Mouse (Mus musculus) spleen, adult 2 months (tissue): Measurements from ENCODE around the gene Rsf1. TPM values are rescaled to one million over a fixed set of nuclear protein-coding genes. Genes with fewer than 3 reads are reported as not detected.

ENCODE experiments used
- DNase-seq, 2 experiments: peaks; one replicate each; pipeline versions ENCODE4 v3.0.0 to v3.0.0-alpha.2; 2012 to 2021; ENCODE audit warnings: low spot score in 2 of 2, low read depth in 1 of 2
- H3K27ac ChIP-seq: fragments of 200-500 bp; 2 replicates; pipeline ENCODE4 v1.5.1; 2012; ENCODE audit warnings: low read length, inconsistent platforms; ENCODE audit not compliant: insufficient read depth
- H3K27me3 ChIP-seq: fragments of 200-500 bp; 2 replicates; pipeline ENCODE4 v1.6.1; 2012; ENCODE audit warnings: mild to moderate bottlenecking, moderate library complexity, low read length, inconsistent platforms; ENCODE audit not compliant: control insufficient read depth, insufficient read depth
- H3K36me3 ChIP-seq: fragments of 200-500 bp; 2 replicates; pipeline ENCODE4 v1.6.1; 2012; ENCODE audit warnings: mild to moderate bottlenecking, low read length, inconsistent platforms; ENCODE audit not compliant: control insufficient read depth, insufficient read depth
- H3K4me1 ChIP-seq: fragments of 200-500 bp; 2 replicates; pipeline ENCODE4 v1.6.1; 2011; ENCODE audit warnings: inconsistent platforms; ENCODE audit not compliant: control insufficient read depth, insufficient read depth, insufficient read length
- H3K4me3 ChIP-seq: fragments of 200-500 bp; 2 replicates; pipeline ENCODE4 v1.5.1; 2011; ENCODE audit warnings: mild to moderate bottlenecking, inconsistent platforms; ENCODE audit not compliant: insufficient read depth, insufficient read length; ENCODE audit errors: extremely low read depth
- CTCF ChIP-seq: fragments of 200-500 bp; IDR thresholded peaks from 2 replicates; pipeline ENCODE4 v1.5.1; 2011; ENCODE audit warnings: mild to moderate bottlenecking, inconsistent platforms; ENCODE audit not compliant: insufficient read depth, insufficient read length, insufficient replicate concordance; ENCODE audit errors: extremely low read depth
- POLR2A ChIP-seq: fragments of 200-500 bp; IDR thresholded peaks from 2 replicates; pipeline ENCODE4 v1.6.1; 2011; ENCODE audit warnings: low read depth, low read length, inconsistent platforms
- WGBS: fragments of 180-500 bp; shearing (Covaris S2); methylation state at CpG from one replicate; pipeline ENCODE4 v1.1.7; 2018; 5-methylcytosine and 5-hydroxymethylcytosine counted together
- polyA plus RNA-seq: library from polyadenylated mRNA; depleted of rRNA; stranded (reverse); fragments of >200 nt; gene quantifications from 2 replicates; pipeline ENCODE4 v1.2.3, GENCODE M21; 2012; rRNA removed

Gene Rsf1
- polyA plus RNA-seq, 1 experiment: 1.8 TPM

DNA sequence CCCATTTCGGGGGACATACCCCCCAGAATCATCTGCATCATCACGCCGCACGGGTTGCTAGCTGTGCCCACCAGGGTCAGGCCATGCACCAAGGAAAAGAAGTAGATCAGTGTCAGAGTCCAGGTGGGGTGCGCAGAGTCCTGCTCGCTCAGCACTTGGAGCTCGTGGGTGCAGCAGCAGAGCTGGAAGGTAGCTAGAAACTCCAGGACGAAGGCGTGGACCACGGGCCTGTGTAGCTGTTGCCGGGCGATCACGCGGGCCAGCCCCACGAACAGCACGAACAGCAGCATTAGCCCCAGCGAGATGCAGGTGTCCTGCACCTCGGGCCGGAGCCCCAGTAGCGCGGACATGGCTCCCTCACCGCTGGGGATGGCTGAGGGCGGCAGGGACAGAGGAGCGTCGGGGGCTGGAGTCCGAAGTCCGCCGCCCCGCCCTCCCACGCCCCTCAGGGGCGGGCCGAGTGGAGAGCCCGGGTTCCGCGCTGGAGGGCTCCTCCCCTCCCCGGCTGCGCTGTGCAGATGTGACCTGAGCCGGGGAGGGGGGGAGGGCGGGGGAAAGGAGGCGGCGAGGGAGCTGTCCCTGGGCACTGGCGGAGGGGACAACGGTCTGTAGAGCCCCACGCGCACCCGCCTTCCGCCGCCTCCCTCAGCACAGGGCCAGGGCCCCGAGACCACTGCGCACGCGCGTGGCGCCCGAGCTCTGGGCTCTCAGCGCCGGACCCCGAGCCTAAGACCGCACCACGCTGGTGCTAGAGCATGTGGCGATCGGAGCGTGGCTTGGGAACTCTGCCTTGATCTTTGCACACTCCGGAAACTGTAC, 158.2 kb downstream of the Rsf1 start, which contains the start of gene Aqp11:
TSS of gene Aqp11 (minus strand) at position 652 of the 819 bp plus-strand sequence.
- under 1% methylated on average over 51 of the region's 64 CpGs for WGBS
- H3K4me1 ChIP-seq: no peaks in the 10 kb centered on the region
- TF ChIP-seq POLR2A: no peak
- TF ChIP-seq CTCF: no peak
- peak; percentile 26 to 71 for DNase-seq
- H3K4me3 ChIP-seq: peak within 1 kb of the TSS; percentile 75
- no peak within 1 kb of the TSS for H3K27ac ChIP-seq
- no peaks in the 10 kb centered on the region for H3K36me3 ChIP-seq
- 0 out of 2 replicates have a peak, but pooled peaks cover 3% of the 10 kb centered on the region for H3K27me3 ChIP-seq

DNA sequence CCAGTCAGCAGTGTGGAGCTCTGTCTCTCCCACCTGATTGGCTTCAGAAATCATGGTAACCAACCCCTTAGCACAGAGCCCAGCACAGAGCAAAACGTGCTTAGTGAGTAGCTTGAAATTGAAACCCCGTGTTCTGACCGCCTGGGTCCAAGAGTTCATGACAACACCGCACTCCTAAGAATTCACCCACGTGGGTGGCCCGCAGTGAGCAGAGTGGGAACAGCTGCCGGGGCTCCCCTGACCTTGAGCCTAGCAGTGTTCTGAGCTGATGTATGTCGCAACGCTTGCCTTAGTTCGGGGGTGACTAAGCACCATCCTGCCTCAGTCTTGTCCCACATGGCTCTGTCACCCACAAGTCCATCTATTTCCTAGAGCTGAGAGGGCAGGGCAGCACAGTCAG, 161.3 kb downstream of the Rsf1 start:
- no peak overlapping the region for H3K4me3 ChIP-seq
- 78% methylated on average over 10 of the region's 10 CpGs for WGBS
- no peak overlapping the region for H3K27ac ChIP-seq
- 0 out of 2 replicates have a peak, but pooled peaks cover 3% of the 10 kb centered on the region for H3K27me3 ChIP-seq
- no peaks in the 10 kb centered on the region for H3K4me1 ChIP-seq
- H3K36me3 ChIP-seq: no peaks in the 10 kb centered on the region
- TF ChIP-seq CTCF: no peak
- TF ChIP-seq POLR2A: no peak
- DNase-seq: no peak

DNA sequence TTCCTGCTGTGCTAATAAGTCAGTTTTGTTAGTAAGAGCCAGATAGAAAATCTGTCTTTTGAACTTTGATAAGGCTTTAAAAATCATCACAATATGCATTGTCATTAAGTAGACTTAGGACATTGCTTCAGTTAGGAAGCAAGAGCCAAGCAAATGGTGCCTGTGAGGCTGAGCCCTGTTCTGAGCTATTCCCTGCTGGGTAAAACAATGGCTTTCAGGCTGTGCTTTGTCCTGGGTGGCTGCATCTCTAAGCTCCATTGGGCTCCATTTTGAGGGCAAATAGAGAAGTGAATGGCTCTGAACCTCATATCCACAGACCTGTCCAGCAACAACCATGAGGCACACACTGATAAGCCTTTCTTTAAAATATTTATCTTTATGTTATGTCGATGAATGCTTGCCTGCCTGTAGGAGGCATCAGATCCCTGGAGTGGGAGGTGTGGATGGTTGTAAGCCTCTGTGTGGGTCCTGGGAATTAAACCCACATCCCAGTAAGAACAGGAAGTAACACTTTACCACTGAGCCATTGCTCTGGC, 162.1 kb downstream of the Rsf1 start:
- H3K27me3 ChIP-seq: 0 out of 2 replicates have a peak, but pooled peaks cover 3% of the 10 kb centered on the region
- H3K27ac ChIP-seq: no peak overlapping the region
- no peak overlapping the region for H3K4me3 ChIP-seq
- WGBS: 51% methylated on average over 1 of the region's 1 CpGs
- H3K4me1 ChIP-seq: no peaks in the 10 kb centered on the region
- DNase-seq: no peak
- TF ChIP-seq POLR2A (no peak), CTCF (no peak)
- no peaks in the 10 kb centered on the region for H3K36me3 ChIP-seq

Other genes with a start within 250 kb of the Rsf1 start
- gene Usp35, start 247.9 kb upstream of the Rsf1 start, polyA plus RNA-seq: 8.5 and 9.8 TPM in 2 replicates
- 2.7 and 2.8 TPM in 2 replicates for gene Kctd21, start 247.6 kb upstream of the Rsf1 start, polyA plus RNA-seq
- gene Alg8, start 208.3 kb upstream of the Rsf1 start, polyA plus RNA-seq: 7.4 and 9.0 TPM in 2 replicates
- 46.4 and 67.0 TPM in 2 replicates for gene Ndufc2, start 179.9 kb upstream of the Rsf1 start, polyA plus RNA-seq
- gene Thrsp, start 162.2 kb upstream of the Rsf1 start, polyA plus RNA-seq: 4.4 and 4.8 TPM in 2 replicates
- 5.1 and 6.5 TPM in 2 replicates for gene Kctd14, start 128.6 kb upstream of the Rsf1 start, polyA plus RNA-seq
- 60.8 and 61.7 TPM in 2 replicates for gene Ints4, start 98.9 kb upstream of the Rsf1 start, polyA plus RNA-seq
- gene Aamdc, start 392 bp upstream of the Rsf1 start, polyA plus RNA-seq: 5.0 and 8.7 TPM in 2 replicates
- gene Clns1a, start 116.7 kb downstream of the Rsf1 start, polyA plus RNA-seq: 18.4 and 18.9 TPM in 2 replicates
- gene Aqp11, start 158.4 kb downstream of the Rsf1 start, polyA plus RNA-seq: 0.78 and 1.2 TPM in 2 replicates
- gene Pak1, start 208.7 kb downstream of the Rsf1 start, polyA plus RNA-seq: 6.5 and 7.3 TPM in 2 replicates